Mouse (Mus musculus): Measurements from ENCODE around the gene Chrna4.

DNA sequence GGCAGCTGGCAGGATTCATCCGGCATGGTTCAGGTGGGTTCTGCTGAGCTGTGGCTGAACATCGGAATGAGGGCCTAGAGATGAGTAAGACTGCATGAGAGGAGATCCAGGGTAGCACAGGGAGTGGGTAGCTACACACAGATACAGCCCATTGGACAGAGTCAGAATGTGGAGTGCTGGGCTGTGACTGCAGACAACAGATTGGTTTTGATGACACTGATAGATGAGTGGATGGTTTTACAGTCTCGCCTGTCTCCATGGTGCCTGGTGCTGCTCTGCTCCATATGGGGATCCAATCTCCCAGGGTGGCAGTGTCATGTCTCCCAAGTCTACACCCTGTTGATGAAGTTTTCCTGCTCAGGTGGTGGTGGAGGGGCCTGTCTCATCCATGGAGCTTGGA is 46.4 kb downstream of the Chrna4 start:
- TF ChIP-seq CTCF (conservative IDR thresholded peaks at IDR 0.05; ENCODE audit: insufficient read depth, insufficient read length, low read depth, low read length) (no peak), POLR2A (IDR thresholded peaks at IDR 0.05; ENCODE audit: low read depth, low read length) (no peak)

All from kidney, adult 2 months (tissue).